Mouse (Mus musculus) hindlimb bud, embryonic 11.5 days (tissue): Measurements from ENCODE around the gene Chka.

Source experiments
- DNase-seq: peaks from one replicate; pipeline ENCODE4 v3.0.0-alpha.2; 2012; ENCODE audit warnings: low read depth, low spot score; ENCODE audit errors: extremely low spot score

Chka gene

GRCm38 (mm10) chr19:3935896-3936850, 84.6 kb downstream of the Chka start:
- DNase-seq: no peak

GRCm38 (mm10) chr19:3942315-3942714, 90.7 kb downstream of the Chka start:
- no peak for DNase-seq

GRCm38 (mm10) chr19:3942986-3943735, 91.6 kb downstream of the Chka start:
- DNase-seq: no peak
